Mouse (Mus musculus) thymus, postnatal 0 days (tissue): ENCODE data around the gene Vps51. TPM values are rescaled to one million over a fixed set of nuclear protein-coding genes. Genes with fewer than 3 reads are reported as not detected.

ENCODE experiments used
- DNase-seq: peaks from one replicate; pipeline ENCODE4 v3.0.0-alpha.2; 2015; ENCODE audit warnings: low spot score
- polyA plus RNA-seq: library from polyadenylated mRNA; unstranded; fragments of >200 nt; fragmentation: Nextera tagmentation; extraction: Ambion mirVana; gene quantifications from 2 replicates; pipeline ENCODE4 v1.2.1, GENCODE M21; 2015

The Vps51 gene
- polyA plus RNA-seq, 1 experiment from 2014 or later: 77.1 TPM

- no peak for DNase-seq
These were observed 5.1 kb upstream of the Vps51 start, which contains the start of gene Gm28374 for GRCm38 (mm10) chr19:6082156-6082555. Gene Gm28374 (minus strand): TSS chr19:6082256.

GRCm38 (mm10) chr19:6079983-6080480, 3.0 kb upstream of the Vps51 start, which contains the start of gene Tmem262:
Gene Tmem262 (plus strand): TSS chr19:6080033.
- no peak for DNase-seq

DNA sequence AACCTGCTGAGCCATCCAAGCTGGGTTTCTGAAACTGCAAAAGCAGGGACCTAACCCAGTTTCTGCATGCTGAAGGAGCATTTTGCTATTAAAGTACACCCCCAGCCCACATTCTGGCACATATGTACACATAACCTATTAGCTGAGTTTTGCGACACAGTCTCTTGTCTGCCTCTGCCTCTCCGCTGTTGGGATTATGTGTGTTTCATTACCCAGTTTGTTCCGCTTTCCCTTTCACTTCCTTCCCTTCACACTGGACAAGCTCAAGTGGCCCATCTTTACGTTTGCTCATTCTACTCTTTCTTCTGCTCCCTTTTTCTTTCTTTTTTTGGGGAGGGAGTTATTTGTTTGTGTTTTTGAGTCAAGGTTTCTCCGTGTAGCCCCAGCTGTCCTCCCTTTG, 3.1 kb downstream of the Vps51 start:
- no peak for DNase-seq

- no peak for DNase-seq
These were observed 5.8 kb downstream of the Vps51 start for GRCm38 (mm10) chr19:6071261-6071660.

- no peak for DNase-seq
These were observed 6.3 kb downstream of the Vps51 start for GRCm38 (mm10) chr19:6070571-6071250.

DNA sequence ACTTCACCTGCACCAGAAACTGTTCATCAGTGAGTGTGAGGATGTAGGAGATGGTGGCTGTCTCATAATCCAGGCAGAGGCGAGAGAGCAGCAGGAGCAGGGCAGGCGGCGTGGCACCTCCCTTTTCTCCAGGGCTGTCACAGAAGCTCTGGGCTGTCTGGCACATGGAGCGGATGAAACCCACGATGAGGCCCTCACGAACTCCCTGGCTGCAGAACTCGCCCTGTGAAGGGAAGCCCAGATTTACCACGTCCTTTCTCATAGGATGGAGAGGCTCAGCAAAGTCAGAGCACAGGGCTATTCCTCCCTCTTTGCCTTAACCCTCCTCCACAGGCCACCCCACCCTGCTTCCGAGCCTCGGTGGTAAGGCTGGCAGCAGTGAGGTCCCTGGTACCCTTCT, 7.2 kb downstream of the Vps51 start:
- DNase-seq: no peak

GRCm38 (mm10) chr19:6068951-6069350, 8.1 kb downstream of the Vps51 start:
- peak; percentile 30 for DNase-seq

DNA sequence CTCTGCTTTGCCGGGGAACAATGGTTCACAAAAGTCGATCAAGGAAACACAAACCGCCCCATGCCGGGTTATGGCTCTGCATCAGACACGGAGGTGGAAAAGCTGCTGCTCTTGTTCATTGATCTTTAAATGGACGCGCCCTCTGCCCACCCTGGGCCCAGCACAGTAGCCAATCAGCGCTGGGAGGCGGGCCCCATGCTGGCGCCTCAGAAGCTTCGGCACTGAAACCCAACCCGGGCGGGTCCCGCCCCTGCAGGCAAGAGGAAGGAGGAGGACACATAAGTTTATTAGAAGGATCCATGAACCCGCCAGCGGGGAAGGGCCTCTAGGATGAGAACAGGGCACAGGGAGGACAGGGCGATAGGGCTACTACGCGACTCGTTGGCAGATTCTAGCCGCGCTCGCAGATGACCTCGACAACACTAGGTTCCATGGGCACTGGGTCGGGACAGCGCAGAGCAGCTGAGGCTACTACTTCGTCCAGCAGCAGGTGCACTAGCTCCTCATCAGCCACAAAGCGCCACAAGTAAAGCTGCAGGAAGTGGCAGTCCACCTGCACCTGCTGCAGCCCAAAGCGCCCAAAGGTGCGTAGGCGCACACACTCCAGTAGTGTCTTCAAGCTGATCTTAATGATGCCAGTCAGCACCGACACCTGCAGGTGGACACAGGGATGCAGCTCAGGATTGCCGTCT, 9.2 kb downstream of the Vps51 start, which contains the start of gene Tm7sf2:
Tm7sf2 (minus strand) TSS at position 650 of the 692 bp plus-strand sequence.
- peak; percentile 87 for DNase-seq

- peak; percentile 88 for DNase-seq
These were observed 9.9 kb downstream of the Vps51 start for GRCm38 (mm10) chr19:6067011-6067723.

DNA sequence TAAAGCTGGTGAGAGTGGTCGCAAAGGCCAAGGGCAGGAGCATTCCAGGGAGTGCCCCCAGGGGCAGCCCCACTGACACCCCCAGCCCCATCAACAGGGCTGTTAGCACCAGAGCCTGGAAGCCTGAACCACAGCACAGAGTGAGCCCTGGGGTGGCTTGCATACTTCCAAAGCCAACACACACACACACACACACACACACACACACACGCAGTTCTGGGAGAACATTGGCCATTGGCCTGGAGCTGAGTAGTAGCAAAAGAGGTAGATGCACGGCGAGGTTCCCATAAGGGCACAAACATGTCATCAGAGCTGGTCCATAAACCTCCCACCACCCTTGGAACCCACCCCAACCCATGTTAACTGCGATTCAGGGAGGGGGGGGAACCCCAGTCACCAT, 10.5 kb downstream of the Vps51 start:
- DNase-seq: no peak

DNA sequence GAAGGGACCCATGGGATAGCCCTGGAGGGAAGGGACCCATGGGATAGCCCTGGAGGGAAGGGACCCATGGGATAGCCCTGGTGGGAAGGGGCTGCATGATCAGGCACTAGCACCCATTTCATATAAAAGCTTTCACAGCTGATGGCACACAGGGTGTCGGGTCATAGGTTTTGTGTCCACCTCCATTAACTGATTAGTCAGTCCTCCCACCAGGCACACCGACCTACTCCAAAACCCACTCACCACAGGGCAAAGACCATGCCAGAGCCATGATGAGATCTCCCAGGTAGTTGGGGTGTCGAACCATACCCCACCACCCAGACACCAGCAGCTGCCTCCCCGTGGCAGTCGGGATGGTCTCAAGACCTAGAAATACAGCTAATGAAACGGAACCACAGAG, 13.9 kb downstream of the Vps51 start:
- no peak for DNase-seq

- DNase-seq: no peak
These were observed 14.6 kb downstream of the Vps51 start for GRCm38 (mm10) chr19:6062418-6062817.

GRCm38 (mm10) chr19:6061641-6062302, 15.3 kb downstream of the Vps51 start:
- peak; percentile 71 for DNase-seq

DNA sequence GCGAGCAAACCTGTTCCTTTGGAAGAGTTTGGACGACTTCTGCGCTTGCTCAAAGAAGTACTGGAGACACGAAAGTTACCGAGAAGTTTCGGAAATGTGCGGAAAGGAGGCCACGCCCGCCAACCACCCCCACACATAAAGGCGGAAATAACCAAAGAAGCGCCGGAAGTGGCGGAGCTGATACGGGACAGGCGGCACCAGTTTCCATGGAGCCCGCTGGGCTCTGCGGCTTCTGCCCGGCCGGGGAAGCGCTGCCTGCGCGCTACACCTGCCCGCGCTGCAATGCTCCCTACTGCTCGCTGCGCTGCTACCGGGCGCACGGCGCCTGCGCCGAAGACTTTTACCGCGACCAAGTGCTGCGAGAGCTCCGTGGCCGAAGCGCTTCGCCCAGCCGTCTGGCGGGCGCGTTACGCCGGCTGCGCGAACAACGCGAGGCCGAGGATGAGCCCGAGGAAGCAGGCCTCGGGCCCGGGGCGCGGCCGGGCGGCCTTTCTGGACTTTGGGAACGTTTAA, 16.0 kb downstream of the Vps51 start, which contains the start of gene Znhit2:
Znhit2 (plus strand) TSS at position 172 of the 513 bp plus-strand sequence.
- peak; percentile 97 for DNase-seq

DNA sequence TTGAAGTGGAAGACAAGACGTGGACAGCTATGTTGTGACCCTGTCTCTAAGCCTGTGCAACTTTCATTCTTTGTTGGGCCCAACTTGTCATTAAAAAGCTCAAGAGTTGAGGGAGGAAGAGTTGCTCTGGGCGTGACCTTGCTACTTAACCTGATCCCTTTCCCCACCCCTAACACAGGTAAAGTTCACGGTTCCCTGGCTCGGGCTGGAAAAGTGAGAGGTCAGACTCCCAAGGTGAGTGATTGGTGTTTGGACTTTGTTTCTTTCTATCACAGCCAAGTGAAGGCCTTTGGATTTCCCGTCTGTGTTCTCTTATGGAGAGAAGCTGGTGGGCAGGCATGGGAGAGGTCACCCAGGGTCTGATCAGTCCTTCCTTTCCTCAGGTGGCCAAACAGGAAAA, 18.1 kb downstream of the Vps51 start:
- DNase-seq: no peak

GRCm38 (mm10) chr19:6058513-6058912, 18.5 kb downstream of the Vps51 start:
- DNase-seq: no peak

DNA sequence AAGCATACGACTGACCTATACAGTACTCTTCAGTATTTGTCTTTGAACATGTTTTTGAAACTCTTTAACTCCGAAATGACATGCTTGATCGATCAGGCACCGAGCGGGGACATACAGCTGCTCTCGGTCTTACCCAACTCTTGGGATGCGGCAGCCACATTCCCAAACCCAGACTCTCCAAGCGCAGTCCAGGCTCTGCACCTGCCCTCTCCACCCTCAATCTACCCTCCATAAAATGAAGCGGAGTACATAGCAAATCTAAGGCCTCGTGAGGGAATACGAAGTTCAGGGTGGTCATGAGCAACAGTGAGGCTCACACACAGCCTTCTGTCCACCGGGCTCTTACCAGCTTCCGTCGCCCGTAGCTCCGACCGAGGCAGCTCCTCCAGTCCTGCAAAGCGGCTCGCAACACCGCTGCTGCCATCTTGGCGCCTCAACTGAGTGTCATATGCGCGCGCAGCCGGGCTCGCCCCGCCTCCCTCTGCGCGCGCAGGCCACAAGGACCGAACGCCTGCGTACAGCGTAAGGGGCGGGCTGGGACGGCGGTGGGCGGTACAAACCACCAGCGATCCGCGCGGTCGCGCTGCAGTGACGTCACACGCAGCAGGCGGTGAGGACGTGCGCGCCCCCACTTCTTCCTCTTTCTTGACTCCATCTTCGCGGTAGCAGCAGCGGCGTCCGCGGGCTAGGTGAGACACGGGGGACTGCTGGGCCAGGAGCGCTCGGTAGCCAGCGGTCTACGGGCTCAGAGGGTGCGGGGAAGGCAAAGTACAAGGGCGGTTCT, 19.5 kb downstream of the Vps51 start, which contains the start of the genes Mrpl49 and Fau:
Mrpl49 (minus strand) TSS at position 473 of the 784 bp plus-strand sequence.
Fau (plus strand) TSS at position 532 of the 784 bp plus-strand sequence.
- DNase-seq: peak; percentile 99

DNA sequence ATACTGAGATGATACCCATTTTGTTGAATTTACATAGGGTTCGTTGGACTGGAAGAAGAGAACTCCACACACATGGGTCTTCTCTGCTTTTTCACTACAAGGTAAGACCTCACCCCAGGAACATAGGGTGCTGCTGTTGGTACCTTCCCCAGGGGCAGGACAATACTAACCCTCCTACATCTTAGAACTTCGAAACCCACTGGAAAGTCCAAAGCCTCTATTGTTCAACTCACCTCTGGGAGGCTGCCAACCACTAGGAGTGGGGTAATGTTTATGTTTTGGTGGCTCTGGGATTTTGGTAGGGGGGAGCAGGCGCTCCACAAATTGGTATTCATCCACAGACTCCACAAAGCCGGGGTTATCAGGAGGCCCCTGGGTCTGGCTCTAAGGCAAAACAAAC, 20.3 kb downstream of the Vps51 start:
- no peak for DNase-seq

GRCm38 (mm10) chr19:6054296-6054695, 22.7 kb downstream of the Vps51 start:
- no peak for DNase-seq

DNA sequence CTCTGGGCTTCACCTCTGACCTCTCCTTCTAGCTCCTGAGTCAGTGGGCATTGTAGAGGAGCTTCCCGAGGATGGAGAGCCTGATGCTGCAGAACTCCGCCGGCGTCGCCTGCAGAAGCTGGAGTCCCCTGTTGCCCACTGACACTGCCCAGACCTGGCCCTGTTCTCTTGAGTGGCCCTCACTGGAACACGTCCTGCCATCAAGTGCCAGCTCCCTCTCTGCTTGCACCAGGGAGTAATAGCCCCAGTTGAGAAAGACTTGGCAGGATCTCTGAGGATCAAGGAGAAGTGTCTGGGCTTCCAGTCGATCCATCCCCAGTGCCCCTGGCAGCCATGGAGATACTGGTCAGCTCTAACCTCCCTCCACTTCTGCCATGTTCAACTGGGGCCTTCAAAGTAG, 24.5 kb downstream of the Vps51 start:
- DNase-seq: no peak
